Mouse (Mus musculus) hindbrain, embryonic 13.5 days (tissue): ENCODE measurements around the gene Acan. TPM values are rescaled to one million over a fixed set of nuclear protein-coding genes. Genes with fewer than 3 reads are reported as not detected.

ENCODE experiments used
- ATAC-seq: fragments of 200-750 bp; cut with Nextera tagmentation; 2 replicates; pipeline ENCODE4 v1.8.0; 2017; ENCODE audit warnings: moderate TSS enrichment; ENCODE audit not compliant: low FRiP score
- H3K27ac ChIP-seq: fragments of 300-500 bp; sonication (generic); 2 replicates; pipeline ENCODE4 v1.5.1; 2015; ENCODE audit warnings: inconsistent platforms, mild to moderate bottlenecking, moderate library complexity
- H3K27me3 ChIP-seq: fragments of 300-500 bp; sonication (generic); 2 replicates; pipeline ENCODE4 v1.6.1; 2015; ENCODE audit warnings: mild to moderate bottlenecking, inconsistent platforms
- H3K36me3 ChIP-seq: fragments of 300-500 bp; sonication (generic); 2 replicates; pipeline ENCODE4 v1.6.1; 2015; ENCODE audit warnings: mild to moderate bottlenecking, inconsistent platforms
- H3K4me1 ChIP-seq: fragments of 300-500 bp; sonication (generic); replicated peaks from 2 replicates; pipeline ENCODE4 v1.6.1; 2015; ENCODE audit warnings: inconsistent platforms
- H3K4me2 ChIP-seq: fragments of 300-500 bp; sonication (generic); 2 replicates; pipeline ENCODE4 v1.6.1; 2015; ENCODE audit warnings: inconsistent platforms, mild to moderate bottlenecking, moderate library complexity
- H3K4me3 ChIP-seq: fragments of 300-500 bp; sonication (generic); 2 replicates; pipeline ENCODE4 v1.5.1; 2015; ENCODE audit warnings: mild to moderate bottlenecking, inconsistent platforms
- H3K9ac ChIP-seq: fragments of 300-500 bp; sonication (generic); 2 replicates; pipeline ENCODE4 v1.6.1; 2015; ENCODE audit warnings: mild to moderate bottlenecking, inconsistent platforms
- H3K9me3 ChIP-seq: fragments of 300-500 bp; sonication (generic); 2 replicates; pipeline ENCODE4 v1.6.1; 2016; ENCODE audit warnings: inconsistent platforms
- WGBS: fragments of 180-500 bp; shearing (Covaris S2); methylation state at CpG from one replicate; pipeline ENCODE4 v1.1.7; 2015; 5-methylcytosine and 5-hydroxymethylcytosine counted together
- polyA plus RNA-seq: library from polyadenylated mRNA; unstranded; fragments of >200 nt; fragmentation: Nextera tagmentation; extraction: Ambion mirVana; gene quantifications from 2 replicates; pipeline ENCODE4 v1.2.1, GENCODE M21; 2015

The Acan gene
- 0.39 and 0.80 TPM in 2 replicates for polyA plus RNA-seq

DNA sequence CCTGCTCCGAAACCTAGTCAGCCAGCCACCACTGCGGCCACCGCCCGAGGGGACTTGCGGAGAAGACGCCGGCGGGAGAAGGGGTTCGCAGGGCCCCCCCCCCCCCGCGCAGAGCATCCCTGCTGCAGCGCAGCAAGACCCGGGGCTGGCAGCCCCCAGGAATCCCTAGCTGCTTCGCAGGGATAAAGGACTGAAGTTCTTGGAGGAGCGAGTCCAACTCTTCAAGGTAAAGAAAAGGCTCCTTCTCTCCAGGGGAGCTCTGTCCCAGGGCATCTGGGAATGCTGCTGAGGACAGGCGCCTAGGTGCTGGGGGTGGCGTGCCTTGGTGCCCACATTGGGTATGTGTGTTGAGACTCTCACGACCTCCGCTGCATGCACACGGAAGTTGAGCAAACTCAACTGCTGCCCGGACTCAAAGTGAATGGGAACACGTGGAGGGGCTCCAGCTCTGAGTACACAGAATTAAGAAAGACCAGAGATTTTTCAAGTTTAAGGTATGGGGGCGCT is at the start of gene Acan:
TSS of gene Acan (plus strand) at position 101 of the 507 bp plus-strand sequence.
- peaks cover 86% of the 10 kb centered on the region for H3K27me3 ChIP-seq
- no peaks in the 10 kb centered on the region for H3K9me3 ChIP-seq
- ATAC-seq = peak; percentile 32; the same call in 1 of the 2 replicates

DNA sequence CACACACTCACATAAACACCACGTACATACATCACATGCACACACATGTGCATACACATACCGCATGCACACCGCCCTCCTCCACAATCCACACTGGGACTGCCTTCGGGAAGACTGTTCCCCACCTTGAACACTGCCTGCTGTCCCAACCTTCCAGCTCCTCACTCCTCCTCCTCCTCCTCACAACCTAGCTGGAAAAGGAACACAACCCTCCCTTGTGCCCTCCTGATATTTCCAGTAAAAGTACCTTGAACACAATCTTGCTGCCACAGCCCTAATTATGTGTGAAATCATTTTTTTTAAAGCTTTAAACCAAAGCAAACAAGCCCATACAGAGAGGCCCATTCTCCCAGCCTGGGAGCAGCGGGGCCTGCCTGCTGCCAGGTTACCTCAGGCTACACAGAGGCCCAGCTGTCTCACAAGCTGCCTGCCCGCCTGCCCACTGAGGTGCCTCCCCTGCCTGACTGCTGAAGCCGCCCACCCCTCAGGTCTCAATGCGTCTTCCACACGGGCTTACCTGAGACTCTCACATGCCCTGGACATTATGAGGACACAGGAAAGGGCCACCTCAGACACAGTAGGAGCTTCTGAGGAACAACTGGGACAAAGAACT is 31.9 kb upstream of the Acan start:
- H3K9me3 ChIP-seq = no peaks in the 10 kb centered on the region
- no peak overlapping the region for H3K27ac ChIP-seq
- ATAC-seq = no peak
- H3K4me3 ChIP-seq = no peak overlapping the region
- WGBS = 76% methylated on average over 9 of the region's 9 CpGs
- no peaks in the 10 kb centered on the region for H3K4me1 ChIP-seq
- H3K36me3 ChIP-seq = no peaks in the 10 kb centered on the region
- no peaks in the 10 kb centered on the region for H3K27me3 ChIP-seq
- no peak overlapping the region for H3K9ac ChIP-seq
- H3K4me2 ChIP-seq = no peak overlapping the region

More for the DNA sequence above, at the start of gene Acan:
- H3K27ac ChIP-seq = no peak within 1 kb of the TSS
- H3K4me1 ChIP-seq = peaks cover 22% of the 10 kb centered on the region
- peak within 1 kb of the TSS; percentile 70 for H3K9ac ChIP-seq
- H3K4me2 ChIP-seq = peak within 1 kb of the TSS; percentile 96
- peak within 1 kb of the TSS; percentile 56 for H3K4me3 ChIP-seq
- 2% methylated on average over 23 of the region's 23 CpGs for WGBS
- no peaks in the 10 kb centered on the region for H3K36me3 ChIP-seq

DNA sequence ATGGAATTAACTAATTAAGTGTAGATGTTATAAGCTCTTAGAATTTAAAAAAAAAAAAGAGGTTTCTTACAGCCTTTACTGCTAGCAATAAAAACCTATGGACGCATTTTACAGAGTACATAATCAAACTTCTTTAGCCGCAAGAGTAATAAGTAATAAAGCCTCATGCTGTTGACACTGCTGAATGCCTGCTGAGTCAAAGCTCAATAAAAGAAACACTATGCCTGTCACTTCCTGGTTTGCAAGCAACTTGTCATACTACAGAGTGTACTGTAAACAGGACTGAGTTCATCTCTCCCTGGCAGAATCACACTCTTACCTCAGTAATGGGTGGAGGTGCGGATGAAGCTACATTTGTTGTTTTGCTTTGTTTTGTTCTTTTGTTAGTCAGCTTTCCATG is 24.1 kb upstream of the Acan start:
- WGBS = 88% methylated on average over 3 of the region's 3 CpGs

DNA sequence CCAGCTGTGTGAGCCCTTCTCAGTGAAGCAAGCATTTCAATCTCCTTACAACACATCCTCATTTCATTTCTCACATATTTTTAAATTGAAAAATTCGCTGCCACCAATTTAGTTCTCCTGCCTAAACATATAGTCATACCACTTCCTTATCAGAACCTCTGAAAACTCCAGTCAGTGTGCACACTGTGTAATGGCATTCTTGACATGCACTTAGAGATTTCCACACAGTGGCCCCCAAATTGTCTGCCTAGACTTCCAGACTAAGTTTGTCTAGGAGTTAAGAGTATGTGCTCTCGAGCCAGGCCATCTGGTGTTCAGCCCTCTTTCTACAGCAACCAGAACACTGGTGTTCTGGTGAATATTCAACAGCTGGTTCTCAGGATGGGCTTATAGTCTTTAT is 19.5 kb upstream of the Acan start:
- Histone ChIP-seq H3K27ac (no peak overlapping the region), H3K36me3 (no peaks in the 10 kb centered on the region), H3K9ac (no peak overlapping the region), H3K27me3 (no peaks in the 10 kb centered on the region), H3K9me3 (0 out of 2 replicates have a peak, but pooled peaks cover 3% of the 10 kb centered on the region), H3K4me2 (no peak overlapping the region), H3K4me3 (no peak overlapping the region), H3K4me1 (no peaks in the 10 kb centered on the region)
- 91% methylated on average over 2 of the region's 2 CpGs for whole genome bisulfite sequencing
- no peak for ATAC-seq

More for the DNA sequence above, 24.1 kb upstream of the Acan start:
- Histone ChIP-seq H3K27ac (no peak overlapping the region), H3K9ac (no peak overlapping the region), H3K9me3 (no peaks in the 10 kb centered on the region), H3K27me3 (no peaks in the 10 kb centered on the region), H3K4me3 (no peak overlapping the region), H3K36me3 (no peaks in the 10 kb centered on the region), H3K4me1 (no peaks in the 10 kb centered on the region), H3K4me2 (no peak overlapping the region)
- ATAC-seq = no peak

DNA sequence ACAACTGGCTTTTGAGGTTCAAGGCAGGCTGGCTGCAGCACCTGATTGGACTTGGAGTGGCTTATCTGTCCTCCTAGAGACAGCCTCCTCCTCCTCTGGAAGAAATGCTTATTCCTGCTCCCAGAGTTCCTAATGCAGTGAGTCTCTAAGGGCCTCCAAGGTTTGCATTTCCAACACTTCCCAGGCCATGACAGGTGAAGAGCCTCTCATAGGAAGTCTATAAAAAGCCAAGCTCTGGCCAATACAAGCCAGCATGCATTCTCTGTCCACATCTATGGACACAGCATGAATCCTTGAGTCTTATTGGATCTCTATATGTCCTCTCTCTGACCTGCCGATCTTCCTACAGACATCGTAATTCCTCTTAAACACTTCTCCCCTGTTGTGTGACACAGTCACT is 18.8 kb upstream of the Acan start:
- Histone ChIP-seq H3K4me1 (no peaks in the 10 kb centered on the region), H3K27ac (no peak overlapping the region), H3K4me3 (no peak overlapping the region), H3K9ac (no peak overlapping the region), H3K27me3 (no peaks in the 10 kb centered on the region), H3K9me3 (peaks cover 9% of the 10 kb centered on the region), H3K36me3 (no peaks in the 10 kb centered on the region), H3K4me2 (no peak overlapping the region)
- no peak for ATAC-seq
- 89% methylated on average over 2 of the region's 2 CpGs for WGBS

DNA sequence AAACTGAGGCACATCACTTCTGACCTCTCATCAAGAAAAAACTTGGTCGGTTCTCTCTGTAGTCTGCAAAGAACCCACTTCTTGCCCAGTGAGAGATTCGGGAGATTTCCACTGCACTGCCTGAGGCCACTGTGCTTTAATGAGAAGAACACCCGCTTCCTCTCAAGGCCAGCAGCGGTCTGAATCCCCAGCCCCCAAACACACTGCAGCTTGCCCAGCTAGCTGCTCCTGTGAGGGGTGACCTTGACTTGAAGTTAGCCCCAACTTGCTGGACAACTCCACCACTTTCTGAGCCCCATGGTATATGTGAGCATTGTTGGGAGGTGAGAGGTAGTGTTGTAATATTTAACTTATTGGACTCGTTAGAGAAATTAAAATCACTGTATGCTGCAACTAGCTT is 1.2 kb upstream of the Acan start:
- no peaks in the 10 kb centered on the region for H3K9me3 ChIP-seq
- no peak overlapping the region for H3K4me3 ChIP-seq
- no peak overlapping the region for H3K9ac ChIP-seq
- no peak overlapping the region for H3K27ac ChIP-seq
- peaks cover 22% of the 10 kb centered on the region for H3K4me1 ChIP-seq
- WGBS = 30% methylated on average over 5 of the region's 5 CpGs
- no peaks in the 10 kb centered on the region for H3K36me3 ChIP-seq
- H3K27me3 ChIP-seq = peaks cover 82% of the 10 kb centered on the region
- ATAC-seq = no peak
- peak overlapping the region; percentile 96 for H3K4me2 ChIP-seq

DNA sequence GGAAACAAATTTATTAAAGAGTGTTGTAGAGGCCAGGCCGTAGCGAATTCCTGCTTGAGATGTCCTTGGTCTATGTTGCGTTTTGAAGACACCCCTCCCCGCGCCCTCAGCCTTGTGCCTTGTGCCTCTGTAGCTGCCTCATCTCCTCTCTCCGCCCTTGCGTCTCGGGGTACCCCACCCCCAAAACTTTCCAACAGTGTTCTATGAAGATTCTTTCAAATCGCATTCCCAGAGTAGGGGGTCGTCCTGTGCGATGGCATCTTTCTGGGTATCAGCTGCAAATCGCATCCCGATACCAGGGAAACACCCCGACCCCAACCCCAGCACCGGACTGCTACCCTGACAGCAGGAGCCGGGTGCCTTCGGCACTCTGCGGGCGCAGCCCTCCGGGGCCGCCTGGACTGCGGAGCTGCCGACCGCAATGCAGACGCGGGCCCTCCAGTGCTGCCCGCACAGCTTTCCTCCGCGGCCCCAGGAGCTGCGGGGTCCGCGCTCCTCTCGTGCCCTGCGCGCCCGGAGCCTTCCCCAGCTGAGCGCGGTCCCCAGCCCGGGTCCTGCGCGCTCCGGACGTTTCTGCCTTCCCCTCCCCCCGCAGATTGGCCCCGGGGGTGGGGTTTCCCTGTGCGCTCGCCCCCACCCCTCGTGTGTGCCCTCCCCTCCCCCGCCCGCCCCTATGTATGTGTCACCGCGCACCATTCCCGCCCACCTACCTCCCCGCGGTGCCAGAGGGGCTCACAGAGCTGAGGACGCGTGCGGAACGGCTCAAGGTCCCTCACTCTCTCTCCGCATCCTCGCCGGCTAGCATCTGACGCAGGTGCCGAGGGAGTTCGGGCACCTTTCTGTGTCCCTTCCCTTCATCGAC is 531 bp upstream of the Acan start:
- H3K4me3 ChIP-seq = peak overlapping the region; percentile 56
- 2% methylated on average over 50 of the region's 66 CpGs for WGBS
- no peaks in the 10 kb centered on the region for H3K9me3 ChIP-seq
- no peak overlapping the region for H3K27ac ChIP-seq
- H3K4me1 ChIP-seq = peaks cover 22% of the 10 kb centered on the region
- H3K4me2 ChIP-seq = peak overlapping the region; percentile 96
- peaks cover 86% of the 10 kb centered on the region for H3K27me3 ChIP-seq
- H3K9ac ChIP-seq = peak overlapping the region; percentile 70
- H3K36me3 ChIP-seq = no peaks in the 10 kb centered on the region
- peak; percentile 63; the same call in 1 of the 2 replicates for ATAC-seq

DNA sequence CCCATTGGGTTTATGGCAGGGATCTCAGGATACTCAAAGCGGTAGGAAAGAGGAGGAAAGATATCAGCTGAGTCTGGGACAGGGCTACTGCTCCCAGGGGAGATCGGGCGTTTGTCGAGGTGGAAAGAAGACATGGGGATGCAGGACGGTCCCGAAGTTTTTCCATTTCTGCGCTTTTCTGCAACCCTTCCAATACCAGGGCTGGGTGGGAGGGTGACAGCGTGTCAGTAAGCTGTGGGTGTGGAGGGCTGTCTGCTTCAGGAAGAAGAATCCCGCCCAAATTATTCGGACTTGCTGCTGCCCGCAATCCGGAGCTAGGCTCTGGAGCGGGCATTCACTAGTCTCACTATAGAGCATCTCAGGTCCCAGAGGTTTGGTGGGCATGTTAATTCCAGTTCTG is 828 bp downstream of the Acan start:
- Histone ChIP-seq H3K27ac (no peak overlapping the region), H3K9ac (no peak overlapping the region), H3K4me2 (no peak overlapping the region), H3K4me3 (peak overlapping the region; percentile 56; the same call in 1 of the 2 replicates), H3K36me3 (no peaks in the 10 kb centered on the region), H3K4me1 (peaks cover 22% of the 10 kb centered on the region), H3K9me3 (no peaks in the 10 kb centered on the region), H3K27me3 (peaks cover 82% of the 10 kb centered on the region)
- no peak for ATAC-seq
- WGBS = 7% methylated on average over 13 of the region's 13 CpGs

DNA sequence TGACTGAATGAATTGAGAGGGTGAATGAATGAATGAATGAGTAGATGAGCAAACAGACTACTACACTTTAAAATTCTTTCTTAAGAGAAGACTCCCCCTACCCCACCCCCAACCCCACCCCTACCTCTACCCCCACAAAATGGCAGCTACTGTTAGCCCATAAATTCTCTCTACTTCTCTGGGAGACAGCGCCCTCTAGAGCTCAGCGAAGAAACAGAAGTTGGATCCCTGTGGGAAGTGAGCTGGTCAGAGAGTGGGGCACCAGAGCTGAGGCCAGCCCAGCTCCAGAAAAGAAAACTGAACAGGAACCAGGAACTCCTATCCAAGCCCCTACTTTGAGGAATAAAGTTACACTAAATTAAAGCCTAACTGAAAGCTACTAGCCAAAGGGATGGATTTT is 5.3 kb downstream of the Acan start:
- Histone ChIP-seq H3K4me1 (peaks cover 5% of the 10 kb centered on the region), H3K9ac (no peak overlapping the region), H3K4me3 (no peak overlapping the region), H3K27me3 (peaks cover 38% of the 10 kb centered on the region), H3K4me2 (no peak overlapping the region), H3K27ac (no peak overlapping the region), H3K36me3 (no peaks in the 10 kb centered on the region), H3K9me3 (no peaks in the 10 kb centered on the region)
- no peak for ATAC-seq
- 42% methylated on average over 2 of the region's 2 CpGs for WGBS

DNA sequence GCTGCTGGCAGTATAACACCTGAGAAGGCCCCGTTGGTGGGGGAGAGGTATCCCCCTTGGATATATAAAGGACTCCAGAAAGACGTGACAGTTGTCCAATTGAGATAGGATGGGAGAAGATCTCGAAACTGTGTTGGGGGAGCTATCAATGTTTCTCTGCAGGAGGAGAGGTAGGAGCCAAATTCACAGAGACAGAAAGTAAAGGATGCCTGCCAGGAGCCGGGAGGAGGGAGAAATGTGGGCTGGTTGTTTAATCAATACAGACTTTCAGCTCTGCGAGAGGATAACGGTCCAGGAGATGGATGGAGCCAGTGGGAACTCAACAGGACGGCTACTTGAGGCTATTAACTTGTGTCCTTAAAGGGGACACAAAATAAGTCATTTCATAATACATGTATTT is 14.2 kb downstream of the Acan start:
- Histone ChIP-seq H3K9me3 (no peaks in the 10 kb centered on the region), H3K36me3 (no peaks in the 10 kb centered on the region), H3K27ac (no peak overlapping the region), H3K4me1 (peaks cover 4% of the 10 kb centered on the region; the same call in 1 of the 2 replicates), H3K9ac (no peak overlapping the region), H3K4me2 (no peak overlapping the region), H3K4me3 (no peak overlapping the region), H3K27me3 (no peaks in the 10 kb centered on the region)
- ATAC-seq = no peak
- WGBS = 70% methylated on average over 7 of the region's 7 CpGs

DNA sequence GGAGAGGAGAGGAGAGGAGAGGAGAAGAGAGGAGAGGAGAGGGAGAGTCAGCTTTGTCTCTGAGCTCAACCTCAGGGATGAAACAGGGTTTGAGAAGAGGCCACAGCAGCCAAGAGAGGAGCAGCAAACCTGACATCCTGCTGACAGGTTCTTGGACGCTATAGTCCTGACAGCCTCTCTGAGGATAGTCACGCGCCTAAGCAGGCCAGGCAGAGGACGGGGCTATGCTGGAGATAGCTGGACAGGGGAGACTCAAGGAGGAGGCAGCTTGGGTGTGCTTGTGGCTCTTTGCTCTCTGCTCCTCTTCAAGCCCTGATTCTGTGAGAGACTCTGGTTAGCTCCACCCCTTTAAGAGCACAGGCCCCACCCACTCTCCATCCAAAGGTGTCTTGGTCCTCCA is 14.9 kb downstream of the Acan start:
- 61% methylated on average over 4 of the region's 4 CpGs for WGBS
- ATAC-seq = no peak
- H3K4me1 ChIP-seq = peaks cover 4% of the 10 kb centered on the region; the same call in 1 of the 2 replicates
- H3K9ac ChIP-seq = no peak overlapping the region
- H3K27me3 ChIP-seq = no peaks in the 10 kb centered on the region
- H3K36me3 ChIP-seq = no peaks in the 10 kb centered on the region
- H3K4me2 ChIP-seq = no peak overlapping the region
- H3K27ac ChIP-seq = no peak overlapping the region
- no peak overlapping the region for H3K4me3 ChIP-seq
- H3K9me3 ChIP-seq = no peaks in the 10 kb centered on the region

DNA sequence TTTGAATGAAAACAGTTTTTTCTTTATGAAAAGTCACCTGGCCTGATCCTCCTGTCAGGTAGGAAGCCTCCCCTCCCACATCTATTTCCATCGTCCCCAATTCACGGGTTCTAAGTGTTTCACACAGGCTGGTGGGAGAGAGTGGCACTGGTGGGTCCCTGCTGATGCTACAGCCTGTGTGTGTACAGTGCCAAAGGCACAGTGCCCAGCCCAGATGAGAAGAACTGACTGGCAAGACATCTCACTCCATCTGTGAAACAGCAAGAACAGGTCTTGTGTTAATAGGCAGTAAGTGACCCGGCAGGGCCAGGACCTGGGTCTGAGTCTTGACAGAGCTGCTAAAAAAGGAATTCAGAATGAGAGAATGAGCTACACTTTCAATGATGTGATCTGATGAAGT is 25.9 kb downstream of the Acan start:
- Histone ChIP-seq H3K4me1 (0 out of 2 replicates have a peak, but pooled peaks cover 3% of the 10 kb centered on the region), H3K4me3 (no peak overlapping the region), H3K9ac (no peak overlapping the region), H3K9me3 (no peaks in the 10 kb centered on the region), H3K36me3 (no peaks in the 10 kb centered on the region), H3K27me3 (no peaks in the 10 kb centered on the region), H3K4me2 (no peak overlapping the region), H3K27ac (no peak overlapping the region)
- WGBS = 74% methylated on average over 3 of the region's 3 CpGs
- ATAC-seq = no peak
